Mouse (Mus musculus) midbrain, embryonic 11.5 days (tissue): ENCODE data around the gene Lag3. TPM values are rescaled to one million over a fixed set of nuclear protein-coding genes. Genes with fewer than 3 reads are reported as not detected.

Experiments
- ATAC-seq: fragments of 200-750 bp; cut with Nextera tagmentation; 2 replicates; pipeline ENCODE4 v1.8.0; 2017; ENCODE audit warnings: moderate TSS enrichment, moderate library complexity; ENCODE audit not compliant: low FRiP score
- DNase-seq: peaks from one replicate; pipeline ENCODE4 v3.0.0; 2015; ENCODE audit warnings: low spot score; ENCODE audit errors: missing footprints
- H3K27ac ChIP-seq: fragments of 300-500 bp; sonication (generic); 2 replicates; pipeline ENCODE4 v1.5.1; 2014; ENCODE audit warnings: low read depth, low read length
- H3K27me3 ChIP-seq: fragments of 300-500 bp; sonication (generic); 2 replicates; pipeline ENCODE4 v1.6.1; 2014; ENCODE audit warnings: mild to moderate bottlenecking, low read length, moderate library complexity, mixed read lengths; ENCODE audit not compliant: control insufficient read depth, insufficient read depth
- H3K36me3 ChIP-seq: fragments of 300-500 bp; sonication (generic); 2 replicates; pipeline ENCODE4 v1.6.1; 2014; ENCODE audit warnings: mild to moderate bottlenecking, low read length, moderate library complexity, mixed read lengths; ENCODE audit not compliant: control insufficient read depth, insufficient read depth
- H3K4me1 ChIP-seq: fragments of 300-500 bp; sonication (generic); 2 replicates; pipeline ENCODE4 v1.6.1; 2014; ENCODE audit warnings: low read length; ENCODE audit not compliant: control insufficient read depth, insufficient read depth
- H3K4me2 ChIP-seq: fragments of 300-500 bp; sonication (generic); 2 replicates; pipeline ENCODE4 v1.6.1; 2014; ENCODE audit warnings: mild to moderate bottlenecking, moderate library complexity
- H3K4me3 ChIP-seq: fragments of 300-500 bp; sonication (generic); 2 replicates; pipeline ENCODE4 v1.5.1; 2014; ENCODE audit warnings: low read depth, low read length
- H3K9ac ChIP-seq: fragments of 300-500 bp; sonication (generic); 2 replicates; pipeline ENCODE4 v1.6.1; 2014; ENCODE audit warnings: low read length
- H3K9me3 ChIP-seq: fragments of 300-500 bp; sonication (generic); 2 replicates; pipeline ENCODE4 v1.6.1; 2016; ENCODE audit warnings: low read length; ENCODE audit not compliant: control insufficient read depth
- WGBS: fragments of 180-500 bp; shearing (Covaris S2); extraction: QIAGEN DNeasy Blood & Tissue Kit; methylation state at CpG from one replicate; pipeline ENCODE4 v1.1.7; 2014; 5-methylcytosine and 5-hydroxymethylcytosine counted together
- polyA plus RNA-seq: library from polyadenylated mRNA; unstranded; fragments of >200 nt; fragmentation: Nextera tagmentation; extraction: Ambion mirVana; gene quantifications from 2 replicates; pipeline ENCODE4 v1.2.1, GENCODE M21; 2014

Gene Lag3
- polyA plus RNA-seq = 0.88 and 2.4 TPM in 2 replicates

DNA sequence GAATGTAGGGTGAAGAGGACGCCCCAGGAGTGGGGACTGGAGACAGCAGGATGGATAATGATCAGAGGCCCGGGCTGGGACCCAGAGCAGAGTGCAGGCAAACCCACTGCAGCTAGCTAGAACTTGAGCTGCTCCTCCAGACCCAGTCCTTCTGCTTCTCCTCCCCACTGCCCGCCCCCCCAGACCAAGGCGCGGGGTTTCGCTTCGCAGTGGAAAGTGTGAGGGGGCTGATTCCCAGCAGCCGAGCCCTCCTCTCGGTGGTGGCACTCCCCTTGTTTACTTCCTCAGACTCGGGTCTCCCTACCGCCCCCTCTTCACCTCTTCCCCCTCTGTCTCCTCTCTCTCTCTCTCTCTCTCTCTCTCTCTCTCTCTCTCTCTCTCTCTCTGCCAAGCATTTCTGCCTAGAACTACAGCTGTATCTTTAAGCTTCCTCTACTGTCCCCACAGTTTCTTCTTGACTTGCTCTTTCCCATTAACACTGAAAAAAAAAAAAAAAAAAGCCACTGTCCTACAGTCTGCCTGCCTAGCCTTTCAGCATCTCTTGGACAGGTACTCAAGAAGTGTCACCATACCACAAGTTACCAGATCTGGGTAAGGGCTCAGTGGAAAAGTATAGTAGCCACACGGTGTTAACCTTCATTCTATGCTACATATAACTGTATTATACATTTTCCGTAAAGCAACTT lies at the start of gene Lag3:
Lag3 (minus strand) TSS at position 173 of the 686 bp plus-strand sequence.
- peak; percentile 85 for DNase-seq
- H3K4me3 ChIP-seq = no peak within 1 kb of the TSS

DNA sequence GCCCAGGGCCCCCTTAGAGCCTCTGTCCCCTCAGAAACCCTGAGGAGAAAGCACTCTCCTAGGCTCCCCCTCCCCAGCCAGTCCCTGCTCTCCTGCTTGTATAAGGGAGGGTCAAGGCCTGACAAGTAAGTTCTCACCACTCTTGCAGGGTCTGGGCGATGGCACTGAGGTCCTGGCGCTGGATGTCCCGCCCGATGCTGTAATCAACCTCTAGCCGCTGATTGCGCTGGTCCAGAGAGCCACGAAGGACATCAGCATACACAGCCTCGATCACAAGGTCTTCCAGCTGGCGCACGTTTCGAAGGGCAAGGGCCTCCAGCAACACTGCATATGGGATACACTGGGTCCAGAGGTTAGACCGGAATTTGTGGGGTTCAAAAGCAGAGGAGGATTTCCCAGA lies 49.5 kb upstream of the Lag3 start:
- 94% methylated on average over 12 of the region's 12 CpGs for WGBS
- no peak overlapping the region for H3K4me2 ChIP-seq
- H3K27me3 ChIP-seq = no peaks in the 10 kb centered on the region
- no peak for DNase-seq
- peaks cover 9% of the 10 kb centered on the region for H3K4me1 ChIP-seq
- H3K9ac ChIP-seq = no peak overlapping the region
- no peak for ATAC-seq
- no peaks in the 10 kb centered on the region for H3K9me3 ChIP-seq
- H3K4me3 ChIP-seq = no peak overlapping the region
- H3K36me3 ChIP-seq = peaks cover 15% of the 10 kb centered on the region
- H3K27ac ChIP-seq = no peak overlapping the region

More for the DNA sequence above, at the start of gene Lag3:
- H3K9me3 ChIP-seq = no peaks in the 10 kb centered on the region
- peaks cover 37% of the 10 kb centered on the region for H3K4me1 ChIP-seq
- peaks cover 17% of the 10 kb centered on the region for H3K27me3 ChIP-seq
- no peak for ATAC-seq
- H3K36me3 ChIP-seq = peaks cover 8% of the 10 kb centered on the region; the same call in 1 of the 2 replicates
- no peak within 1 kb of the TSS for H3K4me2 ChIP-seq
- no peak within 1 kb of the TSS; the same call in 1 of the 2 replicates for H3K9ac ChIP-seq
- no peak within 1 kb of the TSS for H3K27ac ChIP-seq
- 18% methylated on average over 12 of the region's 13 CpGs for WGBS

DNA sequence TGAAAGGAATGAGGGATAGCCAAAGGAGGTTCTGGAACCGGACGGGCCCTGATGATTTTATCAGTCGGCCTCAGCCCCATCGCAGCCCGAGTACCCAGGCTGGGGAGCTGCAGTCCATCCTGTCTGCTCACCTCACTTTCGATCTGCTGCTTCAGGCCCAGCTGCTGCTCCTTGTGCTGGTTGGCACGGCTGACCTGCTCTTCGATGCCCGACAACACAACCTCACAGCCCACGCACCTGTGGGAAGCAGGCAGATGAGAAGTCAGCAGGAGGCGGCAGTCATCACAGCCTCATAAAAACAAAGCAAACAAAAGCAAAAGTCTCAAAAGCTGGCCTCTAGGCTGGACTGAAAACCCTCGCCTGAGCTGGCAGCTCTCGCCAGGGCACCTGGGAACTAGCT lies 48.5 kb upstream of the Lag3 start:
- 93% methylated on average over 13 of the region's 13 CpGs for WGBS
- Histone ChIP-seq H3K27me3 (no peaks in the 10 kb centered on the region), H3K9me3 (no peaks in the 10 kb centered on the region), H3K36me3 (peaks cover 15% of the 10 kb centered on the region), H3K27ac (no peak overlapping the region), H3K4me3 (no peak overlapping the region), H3K4me1 (peaks cover 8% of the 10 kb centered on the region), H3K9ac (no peak overlapping the region), H3K4me2 (no peak overlapping the region)
- DNase-seq (no peak), ATAC-seq (no peak)

DNA sequence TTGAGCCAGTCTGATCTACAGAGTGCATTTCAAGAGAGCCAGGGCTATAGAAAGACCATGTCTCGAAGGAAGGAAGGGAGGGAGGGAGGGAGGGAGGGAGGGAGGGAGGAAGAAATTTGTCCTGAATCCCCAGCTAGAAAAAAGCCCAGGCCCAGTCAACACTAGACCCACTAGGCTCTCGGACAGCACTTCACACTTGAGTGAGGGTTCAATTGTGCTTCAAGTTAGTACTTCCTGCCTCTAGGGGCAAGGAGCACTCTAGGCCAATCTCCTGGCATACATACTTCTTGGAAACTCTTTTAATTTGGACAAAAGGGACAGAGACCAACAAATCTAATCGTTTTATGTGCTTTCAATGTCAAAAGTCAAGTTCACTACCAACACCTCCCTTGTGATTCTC lies 46.6 kb upstream of the Lag3 start:
- H3K9me3 ChIP-seq = no peaks in the 10 kb centered on the region
- no peaks in the 10 kb centered on the region for H3K27me3 ChIP-seq
- ATAC-seq (no peak), DNase-seq (no peak)
- H3K4me2 ChIP-seq = no peak overlapping the region
- peaks cover 15% of the 10 kb centered on the region for H3K36me3 ChIP-seq
- no peaks in the 10 kb centered on the region for H3K4me1 ChIP-seq
- no peak overlapping the region for H3K4me3 ChIP-seq
- no peak overlapping the region for H3K9ac ChIP-seq
- no peak overlapping the region for H3K27ac ChIP-seq
- 78% methylated on average over 3 of the region's 3 CpGs for WGBS

DNA sequence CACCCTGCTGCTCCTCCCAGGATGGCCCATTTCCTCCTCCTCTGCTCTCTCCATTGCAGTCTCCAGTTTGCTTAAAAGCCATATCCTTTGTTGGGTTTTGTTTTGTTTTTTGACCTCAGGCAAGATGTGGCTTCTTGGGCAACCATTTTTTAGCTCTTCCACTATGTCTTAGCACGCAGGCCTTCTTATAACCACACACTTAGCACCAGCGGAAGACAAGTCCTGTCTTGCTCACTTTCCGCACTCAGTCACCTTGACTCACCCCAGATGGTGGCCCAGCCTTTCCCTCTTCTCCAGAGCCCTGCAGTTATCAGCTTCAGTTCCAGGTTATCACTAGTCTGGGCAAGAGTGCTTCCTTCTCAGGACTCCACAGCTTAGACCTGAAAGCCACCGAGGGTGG lies 43.7 kb upstream of the Lag3 start:
- no peak for DNase-seq
- ATAC-seq = no peak
- WGBS = 98% methylated on average over 4 of the region's 4 CpGs

DNA sequence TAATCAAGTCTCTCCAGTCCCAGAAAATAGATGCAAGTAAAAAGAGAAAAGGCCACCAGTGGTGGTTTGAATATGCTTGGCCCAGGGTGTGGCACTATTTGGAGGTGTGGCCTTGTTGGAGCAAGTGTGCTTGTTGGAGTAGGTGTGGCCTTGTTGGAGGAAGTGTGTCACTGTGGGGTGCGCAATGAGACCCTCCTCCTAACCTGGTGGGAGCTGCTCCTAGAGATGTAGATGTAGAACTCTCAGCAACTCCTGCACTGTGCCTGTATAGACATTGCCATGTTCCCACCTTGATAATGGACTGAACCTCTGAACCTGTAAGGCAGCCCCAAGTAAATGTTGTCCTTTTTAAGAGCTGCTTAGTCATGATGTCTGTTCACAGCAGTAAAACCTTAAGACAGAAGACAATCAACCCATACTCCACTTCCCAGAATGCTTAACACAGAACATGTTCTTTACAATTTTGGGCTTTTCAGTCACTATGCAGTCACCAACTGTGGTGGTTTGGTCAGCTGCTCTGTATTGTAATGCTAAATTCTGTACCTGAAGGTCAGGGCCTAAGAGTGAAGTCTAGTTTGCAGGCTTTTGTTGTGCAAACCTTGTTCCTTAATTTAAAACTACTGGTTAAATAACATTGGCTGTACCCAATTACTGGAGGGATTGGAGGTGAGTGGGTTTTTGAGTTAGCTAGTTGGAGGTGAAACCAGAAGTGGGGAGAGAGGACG lies 42.6 kb upstream of the Lag3 start:
- H3K27me3 ChIP-seq = no peaks in the 10 kb centered on the region
- 88% methylated on average over 2 of the region's 2 CpGs for WGBS
- H3K4me2 ChIP-seq = no peak overlapping the region
- no peak for DNase-seq
- H3K9ac ChIP-seq = no peak overlapping the region
- no peak overlapping the region for H3K4me3 ChIP-seq
- no peaks in the 10 kb centered on the region for H3K9me3 ChIP-seq
- no peak for ATAC-seq
- peaks cover 7% of the 10 kb centered on the region for H3K36me3 ChIP-seq
- no peak overlapping the region for H3K27ac ChIP-seq
- no peaks in the 10 kb centered on the region for H3K4me1 ChIP-seq

More for the DNA sequence above, 43.7 kb upstream of the Lag3 start:
- no peak overlapping the region for H3K9ac ChIP-seq
- no peaks in the 10 kb centered on the region for H3K9me3 ChIP-seq
- no peaks in the 10 kb centered on the region for H3K27me3 ChIP-seq
- peaks cover 9% of the 10 kb centered on the region for H3K36me3 ChIP-seq
- H3K4me2 ChIP-seq = no peak overlapping the region
- no peaks in the 10 kb centered on the region for H3K4me1 ChIP-seq
- H3K27ac ChIP-seq = no peak overlapping the region
- H3K4me3 ChIP-seq = no peak overlapping the region

DNA sequence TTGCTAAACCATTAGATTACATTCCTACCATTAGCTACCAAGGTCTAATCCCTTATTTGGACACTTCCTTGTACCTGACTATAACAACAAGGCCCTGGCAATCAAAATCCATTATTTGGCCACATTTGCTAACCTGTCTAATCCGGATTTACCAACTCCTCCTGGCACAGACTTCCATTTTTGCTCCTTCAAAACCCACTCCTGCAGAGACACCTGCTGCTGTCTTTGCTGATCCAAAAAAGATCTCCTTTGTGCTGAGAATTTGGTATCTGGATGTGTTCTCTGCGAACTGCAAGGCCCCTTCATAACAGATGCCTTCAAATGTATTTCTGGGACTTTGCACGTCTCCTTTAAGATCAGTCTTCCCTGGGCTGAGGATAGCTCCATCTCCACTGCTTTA lies 32.0 kb upstream of the Lag3 start:
- Histone ChIP-seq H3K27ac (no peak overlapping the region), H3K4me2 (no peak overlapping the region), H3K9ac (no peak overlapping the region), H3K4me1 (no peaks in the 10 kb centered on the region), H3K27me3 (no peaks in the 10 kb centered on the region), H3K4me3 (no peak overlapping the region), H3K36me3 (no peaks in the 10 kb centered on the region), H3K9me3 (no peaks in the 10 kb centered on the region)
- ATAC-seq = no peak
- 91% methylated on average over 3 of the region's 3 CpGs for WGBS
- DNase-seq = no peak

DNA sequence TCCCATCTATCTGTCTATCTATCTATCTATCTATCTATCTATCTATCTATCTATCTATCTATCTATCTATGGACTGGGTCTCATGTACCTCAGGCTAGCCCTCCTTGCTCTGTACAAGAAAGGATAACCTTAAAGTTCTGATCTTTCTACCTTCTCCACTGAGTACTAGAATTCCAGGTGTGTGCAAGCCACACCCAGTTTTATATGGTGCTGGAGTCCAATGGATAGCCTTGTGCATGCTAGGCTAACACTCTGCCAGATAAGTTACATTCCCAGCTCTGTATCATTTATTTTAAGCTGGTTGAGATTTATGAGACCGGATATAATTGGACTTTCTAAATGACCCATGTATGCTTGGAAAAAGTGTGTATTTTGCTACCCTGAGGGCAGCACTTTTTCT lies 30.2 kb upstream of the Lag3 start:
- no peaks in the 10 kb centered on the region for H3K27me3 ChIP-seq
- 94% methylated on average over 1 of the region's 1 CpGs for WGBS
- H3K4me2 ChIP-seq = no peak overlapping the region
- no peak overlapping the region for H3K4me3 ChIP-seq
- H3K36me3 ChIP-seq = peaks cover 7% of the 10 kb centered on the region
- H3K4me1 ChIP-seq = no peaks in the 10 kb centered on the region
- no peak for DNase-seq
- H3K9me3 ChIP-seq = no peaks in the 10 kb centered on the region
- no peak overlapping the region for H3K9ac ChIP-seq
- ATAC-seq = no peak
- H3K27ac ChIP-seq = no peak overlapping the region

DNA sequence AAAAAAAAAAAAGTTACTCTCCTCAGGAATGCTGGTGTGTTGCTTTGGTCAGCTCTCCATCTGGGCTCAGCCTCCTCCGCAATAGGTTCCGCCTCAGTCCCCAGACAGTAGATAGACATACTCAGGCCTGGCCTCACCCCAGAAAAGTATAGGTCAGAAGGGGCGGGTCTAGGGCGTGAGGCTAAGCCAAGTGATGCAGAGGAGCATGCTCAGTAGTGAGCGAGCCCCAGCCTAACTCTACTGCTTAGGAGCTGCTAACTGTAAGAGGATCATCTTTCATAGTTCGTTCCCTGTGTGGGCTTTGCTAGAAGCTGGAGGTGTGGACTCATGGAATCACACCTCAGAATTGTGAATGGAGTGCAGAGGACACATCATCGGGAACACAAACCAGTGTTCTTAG lies 27.0 kb upstream of the Lag3 start:
- Histone ChIP-seq H3K36me3 (peaks cover 29% of the 10 kb centered on the region), H3K27me3 (no peaks in the 10 kb centered on the region), H3K27ac (no peak overlapping the region), H3K4me1 (no peaks in the 10 kb centered on the region), H3K4me3 (no peak overlapping the region), H3K4me2 (no peak overlapping the region), H3K9ac (no peak overlapping the region), H3K9me3 (no peaks in the 10 kb centered on the region)
- 95% methylated on average over 7 of the region's 7 CpGs for WGBS
- DNase-seq (no peak), ATAC-seq (peak; percentile 22; the same call in 1 of the 2 replicates)
